Mouse (Mus musculus): ENCODE results near the gene Brms1.

Brms1 gene

DNA sequence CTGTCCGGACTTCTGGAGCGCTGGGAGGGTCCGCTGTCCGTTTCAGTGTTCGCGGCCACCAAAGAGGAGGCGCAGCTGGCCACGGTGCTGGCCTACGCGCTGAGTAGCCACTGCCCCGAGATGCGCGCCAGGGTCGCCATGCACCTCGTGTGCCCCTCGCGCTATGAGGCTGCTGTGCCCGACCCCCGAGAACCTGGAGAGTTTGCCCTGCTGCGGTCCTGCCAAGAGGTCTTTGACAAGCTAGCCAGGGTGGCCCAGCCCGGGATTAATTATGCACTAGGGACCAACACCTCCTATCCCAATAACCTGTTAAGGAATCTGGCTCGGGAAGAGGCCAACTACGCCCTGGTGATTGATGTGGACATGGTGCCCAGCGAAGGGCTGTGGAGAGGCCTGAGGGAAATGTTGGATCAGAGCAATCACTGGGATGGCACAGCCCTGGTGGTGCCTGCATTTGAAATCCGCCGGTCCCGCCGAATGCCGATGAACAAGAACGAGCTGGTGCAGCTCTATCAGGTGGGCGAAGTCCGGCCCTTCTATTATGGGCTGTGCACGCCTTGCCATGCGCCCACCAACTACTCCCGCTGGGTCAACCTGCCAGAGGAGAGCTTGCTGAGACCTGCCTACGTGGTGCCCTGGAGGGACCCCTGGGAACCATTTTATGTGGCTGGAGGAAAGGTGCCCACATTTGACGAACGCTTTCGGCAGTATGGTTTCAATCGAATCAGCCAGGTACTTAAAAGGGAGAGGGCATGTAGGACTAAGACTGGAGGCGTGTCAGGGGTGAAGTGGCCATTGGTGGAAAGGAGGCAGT is 1.6 kb upstream of the Brms1 start:
- no peak for DNase-seq (ENCODE audit: low spot score)

DNA sequence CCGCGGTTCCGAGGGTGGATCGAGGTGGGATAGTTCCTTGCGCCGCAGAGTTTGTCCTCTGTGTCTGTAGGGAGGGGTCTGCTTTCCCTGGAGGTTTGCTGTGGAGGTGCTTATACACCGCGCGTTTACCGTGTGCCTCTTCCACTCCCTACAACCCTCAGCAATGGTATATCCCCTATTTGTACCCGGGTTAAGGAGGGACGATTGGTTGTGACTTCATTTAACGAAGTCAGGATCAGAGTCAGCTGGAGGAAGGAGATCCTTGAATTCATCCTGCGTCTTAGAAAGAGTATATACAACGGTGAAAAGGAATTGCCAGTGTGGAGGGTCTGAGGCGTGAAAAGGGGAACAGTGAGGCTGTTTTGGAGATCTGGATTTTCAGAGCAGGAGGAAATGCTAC is 434 bp downstream of the Brms1 start:
- no peak for DNase-seq (ENCODE audit: low spot score)

DNA sequence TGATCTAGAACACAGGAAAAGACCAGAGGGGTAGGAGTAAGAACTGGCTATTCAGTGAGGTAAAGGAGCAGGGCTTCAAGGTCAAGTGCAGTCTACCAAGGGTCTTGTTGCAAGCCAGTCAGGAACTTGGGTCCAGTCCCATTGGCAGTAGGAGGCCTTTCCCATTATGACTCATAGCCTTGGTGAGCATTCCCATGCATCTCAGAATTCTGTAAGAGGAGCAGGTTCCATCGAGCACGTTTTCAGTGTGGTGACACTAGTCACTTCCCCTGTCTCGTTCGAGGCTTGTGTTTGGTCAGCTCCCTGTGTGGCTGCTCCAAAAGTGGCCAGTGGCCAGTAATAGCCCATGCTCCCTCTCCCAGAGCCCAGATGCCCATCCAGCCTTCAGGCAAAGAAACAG is 4.4 kb downstream of the Brms1 start:
- no peak for DNase-seq (ENCODE audit: low spot score)

DNA sequence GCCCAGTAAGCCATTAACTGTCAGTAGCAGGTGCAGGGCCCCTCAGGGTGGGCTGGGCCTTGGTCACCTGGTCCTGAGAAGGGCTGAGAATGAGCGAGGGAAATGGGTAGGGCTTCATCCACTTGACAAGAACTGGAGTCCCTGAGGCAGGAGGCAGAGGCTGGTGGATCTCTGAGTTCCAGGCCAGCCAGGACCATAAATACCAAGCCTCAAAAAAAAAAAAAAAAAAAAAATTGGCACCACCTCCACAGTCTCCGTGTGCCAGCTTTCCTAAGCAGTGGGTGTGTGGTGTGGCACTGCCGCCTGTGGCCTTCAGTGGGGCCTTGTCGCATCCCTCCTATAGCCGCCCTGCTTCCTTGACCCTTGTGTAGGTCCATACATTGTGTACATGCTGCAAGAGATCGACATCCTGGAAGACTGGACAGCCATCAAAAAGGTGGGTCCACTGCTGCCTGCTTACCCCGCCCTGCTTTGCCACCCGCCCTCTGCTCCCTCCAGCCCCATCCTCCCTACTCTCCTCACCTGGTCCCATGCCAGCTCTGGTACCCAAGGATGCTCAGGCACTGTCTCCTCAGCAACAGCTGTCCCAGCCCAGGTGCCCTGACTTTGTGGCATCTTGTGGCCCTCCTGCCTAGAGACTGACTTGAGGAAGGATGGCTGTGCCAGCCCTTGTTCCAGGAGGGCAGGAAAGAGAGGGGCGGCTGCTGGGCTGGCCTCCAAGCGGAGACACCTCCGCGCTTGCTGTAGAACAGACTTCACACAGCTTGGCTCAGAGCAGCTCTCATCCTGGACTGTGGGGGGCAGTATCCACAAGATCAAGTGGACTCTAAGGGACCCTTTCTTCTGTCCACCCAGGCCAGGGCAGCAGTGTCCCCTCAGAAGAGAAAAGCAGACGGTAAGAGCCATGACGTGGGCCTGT is 7.2 kb downstream of the Brms1 start:
- DNase-seq (ENCODE audit: low spot score): no peak

DNA sequence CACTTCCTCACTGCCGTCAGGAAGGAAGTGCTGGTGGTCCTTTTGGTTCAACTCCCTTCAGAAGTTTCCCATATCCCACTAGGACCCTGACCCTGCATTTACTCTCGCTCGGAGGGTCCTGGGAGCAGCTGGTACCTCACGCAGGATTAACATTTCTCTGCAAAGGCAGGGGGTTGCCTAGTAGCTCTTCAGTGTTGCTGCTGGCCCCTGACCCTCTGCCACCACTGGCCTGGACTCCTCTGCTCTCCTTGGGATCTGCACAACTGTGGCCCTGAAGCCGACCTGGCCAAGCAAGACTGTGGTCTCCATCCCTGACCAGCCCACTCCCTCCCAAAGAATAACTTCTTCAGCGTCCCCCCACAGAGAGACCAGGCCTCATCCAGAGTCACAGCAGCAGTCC is 8.2 kb downstream of the Brms1 start:
- DNase-seq (ENCODE audit: low spot score): no peak

DNA sequence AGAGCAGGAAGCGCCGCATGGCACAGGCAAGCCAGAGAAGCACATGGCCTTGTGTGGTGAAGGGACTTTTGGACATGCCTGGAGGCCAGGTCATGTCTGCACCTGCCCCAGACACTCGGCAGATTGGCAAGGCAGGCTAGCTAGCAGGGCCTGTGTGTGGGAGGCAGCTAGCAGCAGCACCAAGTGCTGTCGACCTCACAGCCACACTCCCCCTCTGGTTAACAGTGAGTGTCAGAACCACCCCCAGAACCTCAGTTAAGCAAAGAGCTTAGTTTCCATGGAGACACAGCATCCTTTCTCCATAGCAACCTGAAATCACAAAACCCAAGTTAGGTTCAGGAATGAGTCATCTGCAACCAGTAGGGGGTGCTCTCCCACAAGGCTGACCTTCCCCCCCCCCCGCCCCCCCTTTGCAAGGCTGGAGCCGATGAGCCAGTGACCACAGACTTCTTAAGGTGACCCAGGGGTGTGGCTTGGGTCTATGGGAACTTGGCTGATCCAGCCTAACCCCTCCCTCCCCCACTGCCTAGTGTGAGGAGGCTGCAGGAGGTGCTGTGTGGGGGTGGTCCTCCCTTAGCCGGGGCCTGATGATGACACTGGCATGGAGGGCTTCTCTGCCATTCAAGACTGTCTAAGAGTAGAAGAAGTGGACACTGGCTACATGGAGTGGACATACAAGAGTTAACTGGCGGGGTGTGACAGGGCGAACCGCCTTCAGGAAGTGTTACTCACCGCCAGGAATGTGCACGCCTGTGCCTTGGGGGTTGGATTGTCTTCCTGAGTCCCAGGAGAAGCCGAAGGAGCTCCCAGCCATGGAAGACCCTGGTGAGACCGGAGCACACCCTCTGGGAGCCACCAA is 9.1 kb downstream of the Brms1 start, which contains the start of gene Rin1:
Gene Rin1, plus strand, starts transcription at position 435 of the 859 bp plus-strand sequence.
- peak; percentile 86 for DNase-seq (ENCODE audit: low spot score)

DNA sequence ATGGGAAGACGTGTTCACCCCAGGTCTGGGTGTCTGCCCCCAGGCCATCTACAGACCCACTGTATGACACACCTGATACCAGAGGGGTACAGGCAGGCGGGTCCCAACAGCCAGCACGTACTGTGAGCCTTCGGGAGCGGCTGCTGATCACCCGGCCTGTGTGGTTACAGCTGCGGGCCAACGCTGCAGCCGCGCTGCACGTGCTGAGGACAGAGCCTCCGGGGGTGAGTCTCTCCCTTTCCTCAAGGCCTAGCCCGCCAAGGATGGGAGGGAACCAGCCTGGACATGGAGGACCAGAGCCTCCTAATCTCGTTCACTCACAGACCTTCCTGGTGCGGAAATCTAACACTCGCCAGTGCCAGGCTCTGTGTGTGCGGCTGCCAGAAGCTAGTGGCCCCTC is 9.9 kb downstream of the Brms1 start:
- no peak for DNase-seq (ENCODE audit: low spot score)

DNA sequence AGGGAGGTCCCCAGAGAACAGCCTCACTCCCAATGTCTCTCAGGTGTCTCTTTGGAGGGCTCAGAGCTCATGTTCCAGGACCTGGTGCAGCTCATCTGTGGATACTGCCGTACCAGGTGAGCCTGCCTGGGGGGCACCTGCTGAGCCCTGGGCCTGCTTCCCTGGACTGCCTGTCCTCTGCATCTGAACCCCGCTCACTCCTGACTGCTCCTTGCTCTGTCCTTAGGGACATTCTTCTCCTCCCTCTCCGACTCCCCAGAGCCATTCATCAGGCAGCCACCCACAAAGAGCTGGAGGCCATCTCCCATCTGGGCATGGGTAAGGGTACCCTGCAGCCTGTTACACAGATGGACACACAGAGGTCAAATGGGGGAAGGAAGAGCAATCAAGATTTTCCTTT is 10.4 kb downstream of the Brms1 start:
- DNase-seq (ENCODE audit: low spot score): no peak

DNA sequence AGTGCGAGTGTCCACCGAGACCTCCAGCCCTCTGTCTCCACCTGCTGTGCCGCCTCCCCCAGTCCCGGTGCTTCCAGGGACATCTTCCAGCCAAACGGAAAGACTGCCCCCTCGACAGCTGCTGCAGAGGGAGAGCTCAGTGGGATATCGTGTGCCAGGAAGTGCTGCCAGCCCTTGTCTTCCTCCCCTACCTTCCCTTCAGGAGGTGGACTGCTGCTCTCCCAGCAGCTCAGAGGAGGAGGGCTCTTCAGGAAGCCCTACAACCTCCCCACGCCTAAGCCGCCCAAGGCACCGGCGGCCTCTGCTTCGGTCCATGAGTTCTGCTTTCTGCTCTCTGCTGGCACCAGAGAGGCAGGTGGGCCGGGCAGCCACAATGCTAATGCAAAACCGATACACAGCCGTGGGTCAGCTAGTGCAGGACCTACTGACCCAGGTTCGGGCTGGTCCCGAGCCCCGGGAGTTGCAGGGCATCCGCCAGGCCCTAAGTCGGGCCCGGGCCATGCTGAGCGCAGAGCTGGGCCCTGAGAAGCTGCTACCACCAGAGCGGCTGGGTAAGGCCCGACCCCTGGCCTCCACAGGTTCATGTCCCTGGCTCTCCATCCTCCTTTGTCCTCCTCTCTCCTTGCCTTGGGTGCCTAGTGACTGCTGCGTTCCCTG is 11.1 kb downstream of the Brms1 start:
- DNase-seq (ENCODE audit: low spot score): no peak

DNA sequence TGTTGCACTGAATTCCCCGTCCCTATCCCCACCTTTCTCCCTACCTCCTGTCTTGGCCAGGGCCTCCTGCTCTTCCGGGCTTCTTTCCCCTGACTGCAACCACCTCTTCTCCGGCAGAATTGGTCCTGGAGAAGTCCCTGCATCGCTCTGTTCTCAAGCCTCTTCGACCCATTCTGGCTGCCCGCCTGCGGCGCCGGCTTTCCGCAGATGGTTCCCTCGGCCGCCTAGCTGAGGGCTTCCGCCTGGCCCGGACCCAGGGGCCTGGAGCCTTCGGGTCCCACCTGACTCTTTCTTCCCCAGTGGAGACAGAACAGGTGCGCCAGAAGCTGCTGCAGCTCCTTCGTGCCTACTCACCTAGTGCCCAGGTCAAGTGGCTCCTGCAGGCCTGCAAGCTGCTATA is 11.7 kb downstream of the Brms1 start:
- DNase-seq (ENCODE audit: low spot score): no peak

DNA sequence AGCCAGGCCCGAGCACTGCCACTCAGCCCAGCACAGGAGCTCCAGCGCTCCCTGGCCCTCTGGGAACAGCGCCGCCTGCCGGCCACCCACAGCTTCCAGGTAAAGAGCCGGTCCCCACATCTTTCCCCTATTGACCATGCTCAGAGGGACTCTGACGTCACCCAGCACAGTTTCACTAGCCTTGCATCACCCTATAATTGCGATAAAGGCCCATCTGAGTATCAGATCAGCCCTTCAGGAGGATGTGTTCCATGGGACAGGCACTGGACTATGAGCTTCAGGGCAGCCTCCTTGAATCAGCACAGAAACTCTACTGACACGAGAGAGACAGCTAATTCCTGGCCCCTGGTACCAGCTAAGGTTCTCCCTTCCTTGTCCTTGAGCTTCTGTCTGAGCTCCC is 12.8 kb downstream of the Brms1 start:
- DNase-seq (ENCODE audit: low spot score): no peak

DNA sequence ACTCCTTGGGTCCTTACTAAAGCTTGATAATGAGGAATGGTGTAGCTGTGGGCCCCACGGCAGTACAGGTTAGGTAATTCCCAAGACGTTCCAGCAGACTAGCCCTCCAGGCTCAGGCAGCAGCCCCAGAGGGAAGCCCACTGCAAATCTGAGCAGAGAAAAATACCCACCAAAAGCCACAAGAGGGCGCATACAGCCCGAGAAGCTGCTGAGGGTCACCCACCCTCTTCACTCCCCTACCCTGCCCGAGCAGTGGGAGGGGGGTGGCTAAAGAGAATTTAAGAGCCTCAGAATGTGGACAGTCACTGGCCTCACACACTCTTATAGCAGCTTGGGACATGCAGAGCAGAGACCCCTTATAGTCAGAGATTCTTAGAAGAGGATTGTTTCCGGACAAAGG is 15.1 kb downstream of the Brms1 start:
- no peak for DNase-seq (ENCODE audit: low spot score)

DNA sequence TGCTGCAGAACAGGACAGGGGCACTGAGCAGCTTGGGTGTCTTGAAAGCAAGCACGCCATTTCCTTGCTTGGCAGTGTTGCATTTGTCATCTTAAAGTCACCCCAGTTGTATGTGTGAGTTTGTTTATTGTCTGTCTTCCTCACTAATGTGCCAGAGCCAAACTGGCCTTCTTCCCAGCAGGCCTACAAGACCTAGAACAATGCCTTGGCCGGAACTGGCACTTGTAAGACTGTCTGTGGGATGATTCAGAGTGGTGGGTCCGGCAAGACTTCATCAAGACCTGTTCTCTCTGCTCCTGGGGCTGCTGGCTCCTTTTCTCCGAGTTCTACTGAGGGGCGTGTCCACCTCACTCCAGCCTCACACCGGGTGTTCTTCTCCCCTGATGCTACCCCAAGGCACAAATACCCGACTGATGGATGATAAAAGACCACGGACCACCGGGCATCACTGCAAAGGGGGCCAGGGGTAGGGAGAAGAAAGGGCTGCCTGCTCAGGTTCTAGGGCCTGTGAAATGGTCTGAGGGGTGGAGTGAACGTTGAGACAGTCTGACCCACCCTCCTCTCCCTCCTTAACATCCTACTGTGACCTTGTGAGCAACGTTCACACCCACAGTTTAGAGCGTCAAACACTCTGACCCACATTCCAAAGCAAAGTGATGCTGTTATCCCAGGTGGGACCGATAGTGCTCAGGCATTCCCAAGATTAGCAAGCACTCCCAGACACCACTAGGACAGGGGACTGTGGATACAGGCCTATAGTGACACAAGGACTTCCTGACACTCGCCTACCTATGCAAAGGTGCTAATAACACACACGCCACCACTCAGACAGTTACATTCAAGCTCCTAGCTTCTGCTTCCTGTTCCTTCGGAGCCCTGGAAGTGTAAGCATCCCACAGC is 17.0 kb downstream of the Brms1 start:
- no peak for DNase-seq (ENCODE audit: low spot score)

DNA sequence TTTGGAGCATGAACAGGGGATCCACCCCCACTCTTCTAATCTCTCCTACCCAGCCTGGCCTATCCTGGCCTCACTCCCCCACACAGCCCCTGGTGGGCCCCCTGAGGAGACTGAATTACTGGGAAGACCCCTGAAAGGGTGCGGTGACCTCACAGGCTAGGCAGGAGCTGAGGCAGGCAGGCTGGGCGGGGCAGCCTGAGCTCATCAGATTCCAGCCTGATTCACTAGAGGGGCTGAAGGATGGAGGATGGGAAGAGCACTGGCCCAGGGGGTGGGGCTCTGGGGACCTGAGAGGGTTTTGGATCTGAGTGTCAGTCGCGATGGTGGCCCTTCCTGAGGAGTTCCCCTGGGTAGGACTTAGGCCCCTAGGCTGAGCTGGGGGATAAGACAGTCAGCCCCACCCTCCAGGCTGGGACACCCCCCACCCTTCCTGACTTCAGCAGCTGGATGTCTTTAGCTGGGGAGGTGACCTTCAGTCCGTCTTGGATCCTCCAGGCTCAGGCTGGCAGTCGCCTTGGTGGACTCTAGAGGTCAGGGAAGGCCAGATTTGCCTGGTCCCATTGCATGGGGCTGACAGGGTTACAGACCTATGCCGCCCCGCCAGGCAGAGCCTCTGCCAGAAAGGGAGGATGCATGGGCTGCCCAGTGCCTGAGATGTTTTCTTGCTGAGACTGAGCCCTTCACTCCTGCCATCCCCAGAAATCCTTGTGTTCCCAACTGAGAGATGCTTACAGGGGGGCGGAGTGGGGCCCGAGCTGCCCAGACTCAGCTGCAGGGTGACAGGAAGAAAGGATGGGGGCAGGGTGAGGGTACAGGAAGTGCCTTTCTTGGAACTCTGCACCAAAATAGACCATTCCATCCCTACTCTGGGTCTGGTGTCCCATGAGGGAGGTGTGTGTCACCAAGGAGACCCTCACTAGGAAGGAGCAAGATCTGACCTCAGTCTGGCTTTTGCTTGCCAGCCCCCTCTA is 17.9 kb downstream of the Brms1 start:
- no peak for DNase-seq (ENCODE audit: low spot score)

DNA sequence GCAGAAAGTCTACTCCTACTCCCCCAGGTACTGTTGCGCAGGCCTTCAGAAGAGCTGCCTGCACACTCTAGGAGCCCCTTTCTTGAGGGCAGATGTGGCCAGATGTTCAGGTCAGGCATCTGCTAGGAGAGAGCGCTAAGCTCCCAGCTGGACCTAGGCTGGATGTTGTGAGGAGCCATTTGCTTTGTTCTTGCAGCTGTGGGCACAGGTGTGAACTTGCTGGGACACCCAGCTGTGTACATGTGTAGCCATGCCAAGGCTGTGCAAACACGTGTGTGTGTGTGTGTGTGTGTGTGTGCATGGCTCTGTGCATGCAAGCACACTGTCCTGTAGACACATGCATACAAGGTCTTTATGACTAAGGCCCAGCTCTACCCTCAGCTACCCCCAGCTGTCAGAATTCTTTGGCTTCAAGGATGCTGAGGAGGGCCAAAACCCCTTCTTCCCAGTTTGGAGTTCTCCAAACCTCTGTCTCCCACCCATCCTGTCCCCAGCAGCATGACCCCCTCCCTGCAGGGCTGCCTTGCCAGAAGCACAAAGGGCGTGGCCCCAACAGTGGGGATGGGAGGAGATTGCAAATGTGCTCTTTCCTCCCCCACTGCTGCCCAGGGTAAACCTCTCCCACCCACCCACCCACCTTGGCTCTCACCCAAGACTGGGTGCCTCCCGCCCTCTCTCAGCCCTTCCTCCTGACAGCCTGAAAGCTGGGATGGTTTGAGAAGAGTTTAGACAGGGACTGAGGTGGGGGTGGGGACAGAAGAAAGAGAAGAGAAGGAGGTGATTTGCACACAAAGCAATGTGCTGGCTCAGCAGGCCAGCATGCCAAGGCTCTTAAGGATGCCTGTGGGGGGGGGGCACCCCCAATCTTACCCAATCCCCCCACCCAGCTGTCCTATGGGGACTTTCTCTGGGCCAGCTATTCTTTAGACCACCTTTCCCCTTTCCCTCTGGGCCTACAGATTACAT is 19.5 kb downstream of the Brms1 start:
- no peak for DNase-seq (ENCODE audit: low spot score)

DNA sequence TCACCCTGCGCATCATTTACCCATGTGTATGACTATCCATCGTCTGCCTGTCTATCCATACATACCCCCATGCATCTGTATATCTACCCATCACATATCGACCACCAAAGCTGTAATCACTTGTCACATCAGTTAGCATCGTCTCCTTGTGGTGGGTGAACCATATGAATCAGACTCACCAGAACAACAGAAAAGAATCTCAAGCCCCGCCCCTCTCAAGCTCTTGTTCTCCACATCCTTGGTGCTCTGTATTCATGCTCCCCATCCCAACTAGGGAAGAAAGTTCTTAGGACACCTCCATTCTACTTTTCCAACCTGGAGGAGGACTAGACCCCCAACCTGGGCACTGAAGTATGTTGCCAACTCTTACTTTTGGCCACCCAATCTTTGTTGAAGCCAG is 20.9 kb downstream of the Brms1 start:
- no peak for DNase-seq (ENCODE audit: low spot score)

DNA sequence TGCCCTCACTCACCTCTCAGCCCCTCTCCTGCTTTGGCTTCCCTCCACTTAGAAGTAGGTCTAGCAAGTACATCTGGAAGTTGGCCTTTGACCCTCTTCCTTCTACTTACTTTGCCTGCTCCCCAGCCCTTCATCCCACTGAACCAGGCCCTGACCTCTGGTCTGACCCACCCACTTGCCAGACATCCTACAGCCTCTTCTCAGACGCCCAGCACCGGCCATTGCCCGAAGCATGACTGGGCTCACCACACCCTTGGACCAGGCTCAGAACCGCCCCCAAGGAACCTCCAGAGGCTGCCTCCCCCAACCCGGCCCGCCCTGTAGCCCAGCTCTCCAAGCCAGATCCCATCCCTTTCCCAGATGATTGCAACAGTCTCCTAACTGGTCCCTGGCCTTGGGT is 21.3 kb downstream of the Brms1 start:
- DNase-seq (ENCODE audit: low spot score): no peak

DNA sequence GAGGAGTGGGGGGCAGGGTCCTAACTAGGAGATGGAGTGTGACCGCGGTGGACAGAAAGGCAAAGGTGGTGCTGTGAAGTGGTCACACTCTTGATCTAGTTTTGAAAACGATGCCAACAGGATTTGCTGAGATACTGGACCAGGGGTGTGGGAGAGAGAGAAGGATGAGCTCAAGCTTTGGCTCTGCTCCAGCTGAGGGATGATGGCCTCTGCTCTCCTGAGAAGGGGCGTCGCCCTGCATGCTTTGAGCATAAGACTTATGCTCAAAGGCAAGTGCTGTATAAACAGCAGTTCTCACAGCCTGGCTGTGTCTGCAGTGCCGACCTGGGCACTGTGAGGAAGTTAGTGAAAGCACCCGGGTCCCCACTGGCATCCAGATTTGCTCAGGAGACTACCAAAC is 23.9 kb downstream of the Brms1 start:
- no peak for DNase-seq (ENCODE audit: low spot score)

Measured in left cerebral cortex, adult 11 months (tissue).